Mouse (Mus musculus) MEL (cell line): Measurements from ENCODE around the gene Usp49. TPM values are rescaled to one million over a fixed set of nuclear protein-coding genes. Genes with fewer than 3 reads are reported as not detected.

Experiments used
- DNase-seq: peaks from one replicate; pipeline ENCODE4 v3.0.0; 2011; ENCODE audit warnings: low read depth, low spot score
- H3K27ac ChIP-seq: 2 replicates; pipeline ENCODE4 v1.5.1; 2012; ENCODE audit warnings: low read depth, mild to moderate bottlenecking, control low read depth, low read length, moderate library complexity; ENCODE audit not compliant: control insufficient read depth
- H3K27me3 ChIP-seq, 2 experiments: fragments of 150-350 bp in 1 of 2; sonication (generic) in 1 of 2; 2 replicates each; pipeline ENCODE4 v1.6.1; 2012; ENCODE audit warnings: low read length in 2 of 2, mild to moderate bottlenecking in 2 of 2, improper control_type of control experiment in 1 of 2, moderate library complexity in 1 of 2; ENCODE audit not compliant: insufficient read depth in 2 of 2, control insufficient read depth in 1 of 2
- H3K36me3 ChIP-seq, 2 experiments: 2 replicates each; pipeline ENCODE4 v1.6.1; 2012 to 2014; ENCODE audit warnings: low read length in 2 of 2, improper control_type of control experiment in 1 of 2, inconsistent platforms in 1 of 2, mild to moderate bottlenecking in 1 of 2; ENCODE audit not compliant: insufficient read depth in 2 of 2, control insufficient read depth in 1 of 2
- H3K4me1 ChIP-seq, 2 experiments: fragments of 150-350 bp in 1 of 2; sonication (generic) in 1 of 2; 2 replicates each; pipeline ENCODE4 v1.6.1; 2012; ENCODE audit warnings: low read length in 2 of 2, improper control_type of control experiment in 1 of 2, mild to moderate bottlenecking in 1 of 2; ENCODE audit not compliant: insufficient read depth in 2 of 2, control insufficient read depth in 1 of 2
- H3K4me3 ChIP-seq, 2 experiments: fragments of 150-350 bp in 1 of 2; sonication (generic) in 1 of 2; 2 replicates each; pipeline ENCODE4 v1.5.1; 2012; ENCODE audit warnings: low read depth in 2 of 2, low read length in 2 of 2, mild to moderate bottlenecking in 2 of 2, moderate library complexity in 2 of 2, control low read depth in 1 of 2, improper control_type of control experiment in 1 of 2; ENCODE audit not compliant: control insufficient read depth in 1 of 2, insufficient read depth in 1 of 2
- H3K79me2 ChIP-seq: 2 replicates; pipeline ENCODE4 v1.6.1; 2012; ENCODE audit warnings: mild to moderate bottlenecking, low read length, moderate library complexity; ENCODE audit not compliant: control insufficient read depth, poor library complexity, insufficient read depth
- H3K9ac ChIP-seq: 2 replicates; pipeline ENCODE4 v1.6.1; 2012; ENCODE audit warnings: low read depth, mild to moderate bottlenecking, control low read depth, low read length, moderate library complexity; ENCODE audit not compliant: control insufficient read depth, poor library complexity, severe bottlenecking
- H3K9me3 ChIP-seq: fragments of 150-350 bp; sonication (generic); replicated peaks from 2 replicates; pipeline ENCODE4 v1.6.1; 2012; ENCODE audit warnings: mild to moderate bottlenecking, low read length, improper control_type of control experiment, moderate library complexity; ENCODE audit not compliant: insufficient read depth
- BHLHE40 ChIP-seq: IDR thresholded peaks from 2 replicates; pipeline ENCODE4 v1.6.1; 2012; ENCODE audit warnings: low read depth, mild to moderate bottlenecking, inconsistent platforms, low read length, improper control_type of control experiment, borderline replicate concordance
- CHD2 ChIP-seq: IDR thresholded peaks from 2 replicates; pipeline ENCODE4 v1.6.1; 2011; ENCODE audit warnings: low read length, improper control_type of control experiment
- GABPA ChIP-seq: IDR thresholded peaks from 2 replicates; pipeline ENCODE4 v1.6.1; 2012; ENCODE audit warnings: low read depth, mild to moderate bottlenecking, inconsistent platforms, low read length, improper control_type of control experiment, moderate library complexity
- GATA1 ChIP-seq: IDR thresholded peaks from 2 replicates; pipeline ENCODE4 v1.6.1; 2011; ENCODE audit warnings: low read depth, low read length, improper control_type of control experiment
- MAFK ChIP-seq: IDR thresholded peaks from 2 replicates; pipeline ENCODE4 v1.6.1; 2011; ENCODE audit warnings: low read depth, mild to moderate bottlenecking, low read length, improper control_type of control experiment, borderline replicate concordance
- MEF2A ChIP-seq: IDR thresholded peaks from 2 replicates; pipeline ENCODE4 v1.6.1; 2014; ENCODE audit warnings: low read depth, mild to moderate bottlenecking, inconsistent platforms, low read length, improper control_type of control experiment; ENCODE audit not compliant: poor library complexity, insufficient replicate concordance, severe bottlenecking; ENCODE audit errors: extremely low read depth
- NRF1 ChIP-seq: IDR thresholded peaks from 2 replicates; pipeline ENCODE4 v1.6.1; 2014; ENCODE audit warnings: low read depth, mild to moderate bottlenecking, inconsistent platforms, low read length, improper control_type of control experiment, moderate library complexity; ENCODE audit not compliant: poor library complexity, insufficient read depth, severe bottlenecking
- POLR2A ChIP-seq, 2 experiments: IDR thresholded peaks; 2 replicates each; pipeline ENCODE4 v1.6.1; 2011 to 2012; ENCODE audit warnings: low read length in 2 of 2, mild to moderate bottlenecking in 2 of 2, control low read depth in 1 of 2, improper control_type of control experiment in 1 of 2, low read depth in 1 of 2, moderate library complexity in 1 of 2; ENCODE audit not compliant: control insufficient read depth in 1 of 2, insufficient read depth in 1 of 2, poor library complexity in 1 of 2
- POLR2AphosphoS2 ChIP-seq: IDR thresholded peaks from 2 replicates; pipeline ENCODE4 v1.6.1; 2011; ENCODE audit warnings: low read length, improper control_type of control experiment
- RAD21 ChIP-seq: IDR thresholded peaks from 2 replicates; pipeline ENCODE4 v1.6.1; 2011; ENCODE audit warnings: mild to moderate bottlenecking, low read depth, low read length, improper control_type of control experiment
- RCOR1 ChIP-seq: IDR thresholded peaks from 2 replicates; pipeline ENCODE4 v1.6.1; 2012; ENCODE audit warnings: low read depth, mild to moderate bottlenecking, inconsistent platforms, low read length, improper control_type of control experiment
- SIN3A ChIP-seq: IDR thresholded peaks from 2 replicates; pipeline ENCODE4 v1.6.1; 2012; ENCODE audit warnings: low read length, improper control_type of control experiment, inconsistent platforms
- TBP ChIP-seq: IDR thresholded peaks from 2 replicates; pipeline ENCODE4 v1.8.0; 2011; ENCODE audit warnings: low read depth, low read length, improper control_type of control experiment
- ZC3H11A ChIP-seq: IDR thresholded peaks from 2 replicates; pipeline ENCODE4 v1.6.1; 2012; ENCODE audit warnings: low read depth, mild to moderate bottlenecking, inconsistent platforms, low read length, improper control_type of control experiment
- ZNF384 ChIP-seq: IDR thresholded peaks from 2 replicates; pipeline ENCODE4 v1.6.1; 2012; ENCODE audit warnings: low read depth, mild to moderate bottlenecking, inconsistent platforms, low read length, improper control_type of control experiment
- polyA plus RNA-seq, 2 experiments: library from polyadenylated mRNA; stranded (reverse) in 1 of 2; unstranded in 1 of 2; fragments of >175 nt in 1 of 2; fragments of >200 nt in 1 of 2; gene quantifications; 2 replicates each; pipeline versions ENCODE4 v1.2.1 to v1.2.4; 2012; ENCODE audit warnings: low replicate concordance in 2 of 2, low read depth in 1 of 2; ENCODE audit not compliant: insufficient read length in 2 of 2, insufficient read depth in 1 of 2, missing spikeins in 1 of 2
- total RNA-seq: library from RNA; depleted of rRNA; stranded (reverse); fragments of 300-350 nt; gene quantifications from 2 replicates; pipeline ENCODE4 v1.2.3, GENCODE M21; 2012

The Usp49 gene
- total and polyA plus RNA-seq, 3 experiments: 5.2 to 16.1 TPM; not detected in 1

DNA sequence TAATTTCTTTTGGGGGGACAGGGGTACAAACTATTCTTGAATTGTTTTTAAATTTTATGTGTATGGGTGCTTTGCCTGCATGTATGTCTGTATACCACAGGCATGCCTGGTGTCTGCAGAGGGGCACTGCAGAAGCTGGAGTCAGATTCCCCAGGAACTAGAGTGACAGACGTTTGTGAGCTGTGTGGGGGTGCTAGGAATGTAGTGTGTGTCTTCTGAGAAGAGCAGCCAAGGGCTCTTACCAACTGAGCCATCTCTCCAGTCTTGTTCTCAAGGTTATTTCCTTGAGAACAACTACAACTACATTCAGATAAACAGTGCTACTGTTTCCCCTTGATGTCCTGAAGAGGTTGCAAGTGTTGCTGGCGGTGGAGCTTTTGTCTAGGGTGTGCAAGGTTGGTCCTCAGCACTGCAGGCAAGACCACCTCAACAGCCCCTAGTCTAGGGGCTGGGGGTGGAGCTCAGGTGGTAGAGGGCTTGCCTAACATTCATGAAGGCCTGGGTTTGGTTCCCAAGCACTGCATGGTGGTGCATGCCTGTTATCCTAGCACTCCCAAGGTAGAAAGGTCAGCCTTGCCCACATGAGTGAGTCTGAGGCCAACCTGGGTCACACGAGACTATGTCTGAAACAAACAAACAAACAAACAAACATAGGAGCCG lies 1.8 kb downstream of the Usp49 start:
- TF ChIP-seq GATA1 (no peak), MAFK (no peak), POLR2A (IDR thresholded peaks at IDR 0.05; ENCODE audit: control insufficient read depth in 1 of 2, insufficient read depth in 1 of 2, low read depth in 1 of 2, low read length in 2 of 2, poor library complexity in 1 of 2) (no peak), RAD21 (no peak), POLR2AphosphoS2 (no peak)
- TF ChIP-seq, all 39 proteins: peak for 0
- Histone ChIP-seq H3K4me3 (no peak overlapping the region), H3K27ac (no peak overlapping the region), H3K36me3 (peaks cover 2 to 28% of the 10 kb centered on the region in 2 experiments; a peak in 3 of 4 replicates), H3K4me1 (peaks cover 11 to 29% of the 10 kb centered on the region in 2 experiments), H3K27me3 (no peaks in the 10 kb centered on the region), H3K79me2 (peaks cover 19% of the 10 kb centered on the region), H3K9ac (no peak overlapping the region), H3K9me3 (no peaks in the 10 kb centered on the region)
- no peak for DNase-seq

- H3K9ac ChIP-seq: peak overlapping the region; percentile 21; the same call in 1 of the 2 replicates
- H3K4me3 ChIP-seq: peak overlapping the region in 1 of 2 experiments; percentile 19; a peak in 1 of 4 replicates
- peak overlapping the region; percentile 19 for H3K27ac ChIP-seq
- no peak for TF ChIP-seq TBP
- TF ChIP-seq SIN3A: peak; percentile 18; the same call in 1 of the 2 replicates
- no peak for TF ChIP-seq GABPA
- TF ChIP-seq MEF2A: no peak
- TF ChIP-seq RCOR1: 0 out of 2 replicates have a peak, but pooled peaks have one; percentile 10
- no peak for TF ChIP-seq RAD21
- TF ChIP-seq NRF1: no peak
- no peak for TF ChIP-seq ZC3H11A
- no peak for TF ChIP-seq BHLHE40
- TF ChIP-seq CHD2: no peak
- TF ChIP-seq ZNF384: no peak
- H3K36me3 ChIP-seq: peaks cover 2 to 24% of the 10 kb centered on the region in 2 experiments; a peak in 3 of 4 replicates
- DNase-seq: peak; percentile 37
- H3K79me2 ChIP-seq: peaks cover 16% of the 10 kb centered on the region
- no peaks in the 10 kb centered on the region for H3K9me3 ChIP-seq
- no peaks in the 10 kb centered on the region for H3K27me3 ChIP-seq
- peaks cover 11 to 19% of the 10 kb centered on the region in 2 experiments for H3K4me1 ChIP-seq
These were observed 3.7 kb downstream of the Usp49 start for GRCm38 (mm10) chr17:47633999-47634770.
